Mouse (Mus musculus): ENCODE results near the gene Sez6l2. TPM values are rescaled to one million over a fixed set of nuclear protein-coding genes. Genes with fewer than 3 reads are reported as not detected.
A peak's percentile ranks its signal among the peaks of the same experiment; 100 is the strongest.

The Sez6l2 gene
- polyA plus RNA-seq, 1 experiment from 2014 or later = 32.7 TPM

DNA sequence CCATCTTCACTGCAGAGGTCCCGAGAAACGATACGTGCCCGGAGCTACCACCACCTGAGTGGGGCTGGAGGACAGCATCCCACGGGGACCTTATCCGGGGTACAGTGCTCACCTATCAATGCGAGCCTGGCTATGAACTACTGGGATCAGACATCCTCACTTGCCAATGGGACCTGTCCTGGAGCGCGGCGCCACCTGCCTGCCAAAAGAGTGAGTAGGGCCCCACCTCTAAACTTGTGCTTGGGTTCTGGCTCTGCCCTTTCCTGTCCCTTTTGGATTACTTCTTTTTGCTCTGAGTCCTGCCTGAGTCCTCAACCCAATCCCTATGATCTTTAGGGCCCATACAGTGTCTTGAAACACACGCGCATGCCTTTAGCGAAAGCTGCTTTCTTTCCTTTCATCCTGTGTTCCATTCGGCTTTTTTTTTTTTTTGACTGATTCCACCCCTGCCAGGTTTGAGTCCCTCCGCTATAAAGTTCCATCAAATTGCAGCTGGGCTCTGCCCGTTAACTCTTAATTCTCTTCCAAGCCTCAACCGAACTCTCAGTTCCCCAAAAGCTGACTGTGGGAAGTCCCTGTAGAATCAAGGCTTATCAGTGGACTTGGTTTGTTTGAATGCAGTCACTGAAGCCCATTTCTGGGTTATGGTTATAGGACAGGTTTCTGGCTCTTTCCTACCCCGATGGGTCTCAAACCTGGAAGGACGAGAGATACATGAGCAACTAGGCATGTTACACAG is 13.4 kb downstream of the Sez6l2 start:
- Histone ChIP-seq H3K4me2 (no peak overlapping the region), H3K27me3 (peaks cover 35% of the 10 kb centered on the region), H3K4me3 (no peak overlapping the region), H3K9ac (0 out of 2 replicates have a peak overlapping the region, but pooled peaks have one; percentile 43), H3K27ac (no peak overlapping the region), H3K9me3 (no peaks in the 10 kb centered on the region), H3K4me1 (replicated peaks) (no peaks in the 10 kb centered on the region), H3K36me3 (peaks cover 90% of the 10 kb centered on the region)
- no peak for ATAC-seq (ENCODE audit: low FRiP score)
- 28% methylated on average over 19 of the region's 19 CpGs for WGBS

DNA sequence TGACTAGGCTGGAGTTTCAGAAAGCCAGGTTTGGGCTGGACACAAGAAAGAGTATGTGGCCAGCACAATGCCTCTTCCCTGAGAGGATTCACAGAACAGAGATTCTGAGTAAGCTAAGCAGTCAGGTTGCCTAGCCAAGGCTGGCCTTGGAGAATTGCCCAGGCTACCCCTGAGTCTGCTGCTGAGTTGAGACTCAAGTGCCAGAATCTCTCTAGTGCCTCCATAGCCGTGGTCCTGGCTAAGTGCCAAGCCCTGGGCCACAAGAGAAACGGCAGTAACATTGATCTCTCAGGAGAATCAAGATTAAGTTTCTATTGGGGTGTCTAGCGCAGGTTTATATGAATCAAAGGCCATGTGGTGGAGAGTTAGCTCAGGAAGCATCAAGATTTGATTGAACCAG is 15.2 kb downstream of the Sez6l2 start:
- Histone ChIP-seq H3K4me2 (no peak overlapping the region), H3K4me1 (replicated peaks) (no peaks in the 10 kb centered on the region), H3K27me3 (peaks cover 31% of the 10 kb centered on the region), H3K36me3 (peaks cover 90% of the 10 kb centered on the region), H3K27ac (no peak overlapping the region), H3K9me3 (no peaks in the 10 kb centered on the region), H3K9ac (no peak overlapping the region), H3K4me3 (no peak overlapping the region)
- ATAC-seq (ENCODE audit: low FRiP score) = no peak
- 62% methylated on average over 3 of the region's 3 CpGs for WGBS

GRCm38 (mm10) chr7:126967361-126967760 is 17.0 kb downstream of the Sez6l2 start:
- Histone ChIP-seq H3K4me1 (replicated peaks) (no peaks in the 10 kb centered on the region), H3K4me3 (no peak overlapping the region), H3K27ac (no peak overlapping the region), H3K9me3 (no peaks in the 10 kb centered on the region), H3K36me3 (peaks cover 90% of the 10 kb centered on the region), H3K4me2 (no peak overlapping the region), H3K27me3 (peaks cover 13% of the 10 kb centered on the region), H3K9ac (no peak overlapping the region)
- no peak for ATAC-seq (ENCODE audit: low FRiP score)
- 57% methylated on average over 6 of the region's 6 CpGs for WGBS

DNA sequence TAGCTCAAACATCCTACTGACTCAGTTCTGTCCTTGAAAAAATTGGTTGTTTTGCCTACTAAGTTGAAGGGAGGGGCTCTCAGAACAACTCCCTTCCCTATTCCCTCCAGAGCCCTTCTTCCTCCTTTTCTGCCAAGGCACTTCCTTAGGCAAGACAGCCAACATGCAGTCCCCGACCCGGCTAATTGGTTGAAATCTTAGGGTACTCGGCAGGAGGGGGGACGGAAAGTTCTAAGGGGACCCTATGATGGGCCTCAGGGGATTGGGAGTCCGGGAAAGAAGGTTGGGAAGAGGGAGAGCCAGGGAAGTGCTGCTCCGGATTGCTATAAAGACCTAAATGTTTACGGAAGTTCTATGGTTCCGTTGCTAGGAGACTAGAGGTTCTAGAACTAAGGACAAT is 25.1 kb downstream of the Sez6l2 start:
- Histone ChIP-seq H3K9me3 (no peaks in the 10 kb centered on the region), H3K9ac (peak overlapping the region; percentile 39; the same call in 1 of the 2 replicates), H3K27ac (peak overlapping the region; percentile 93; the same call in 1 of the 2 replicates), H3K4me1 (replicated peaks) (peaks cover 23% of the 10 kb centered on the region), H3K27me3 (no peaks in the 10 kb centered on the region), H3K4me2 (peak overlapping the region; percentile 93), H3K4me3 (peak overlapping the region; percentile 98), H3K36me3 (peaks cover 51% of the 10 kb centered on the region)
- no peak; the same call in 1 of the 2 replicates for ATAC-seq (ENCODE audit: low FRiP score)
- WGBS = 14% methylated on average over 8 of the region's 8 CpGs

GRCm38 (mm10) chr7:126975893-126975949 is 25.4 kb downstream of the Sez6l2 start, which contains the start of gene Cdipt:
TSS of gene Cdipt (plus strand) at chr7:126975914.
- Histone ChIP-seq H3K4me2 (peak within 1 kb of the TSS; percentile 93), H3K4me1 (replicated peaks) (peaks cover 23% of the 10 kb centered on the region), H3K36me3 (peaks cover 51% of the 10 kb centered on the region), H3K27ac (peak within 1 kb of the TSS; percentile 93), H3K27me3 (no peaks in the 10 kb centered on the region), H3K4me3 (peak within 1 kb of the TSS; percentile 98), H3K9me3 (no peaks in the 10 kb centered on the region), H3K9ac (peak within 1 kb of the TSS; percentile 98)
- 6% methylated on average over 1 of the region's 1 CpGs for WGBS
- no peak for ATAC-seq (ENCODE audit: low FRiP score)

DNA sequence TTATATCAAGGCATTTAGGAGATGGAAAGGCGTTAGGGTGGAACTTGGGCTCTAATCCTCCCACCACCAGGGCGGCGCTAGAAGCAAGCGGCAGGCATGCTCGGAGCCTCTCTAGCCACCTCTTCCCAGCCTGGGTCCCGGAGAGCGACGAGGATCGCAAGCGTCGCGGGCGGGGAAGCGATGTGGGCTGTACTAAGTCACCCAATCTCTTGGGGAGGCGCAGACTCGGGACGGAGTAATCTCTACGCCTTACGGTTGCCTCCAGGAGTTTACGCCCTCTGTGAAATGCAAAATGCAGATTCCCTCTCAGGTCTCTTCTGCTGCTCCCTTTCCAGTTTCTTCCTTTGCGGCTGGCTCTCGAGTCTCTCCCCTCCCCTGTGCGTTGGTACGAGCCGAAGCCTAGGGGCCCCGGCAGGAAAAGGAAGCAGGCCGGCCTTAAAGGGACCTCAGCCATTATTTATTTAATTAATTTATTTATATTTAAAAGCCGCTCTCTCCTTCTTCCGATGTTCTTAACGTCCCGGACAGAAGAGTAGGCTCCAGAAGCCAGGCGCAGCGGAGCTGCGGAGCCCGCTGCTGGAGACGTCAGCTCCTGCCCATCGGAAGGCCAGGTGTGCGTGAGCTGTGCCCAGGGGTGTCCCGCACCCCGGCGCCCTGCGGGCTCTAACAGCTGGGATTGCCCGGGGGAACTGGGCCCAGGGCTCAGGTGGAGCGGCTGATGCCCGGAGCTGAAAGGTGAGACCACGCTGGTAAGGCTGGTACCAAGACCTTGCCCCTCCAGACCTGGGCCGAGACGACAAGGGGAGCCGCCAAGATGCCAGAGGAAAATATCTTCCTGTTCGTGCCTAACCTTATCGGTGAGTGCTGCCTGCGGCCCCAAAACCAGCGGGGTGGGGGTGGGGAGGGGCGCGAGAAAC is 25.8 kb downstream of the Sez6l2 start, which contains the start of gene Cdiptos:
TSS of gene Cdiptos (minus strand) at position 149 of the 917 bp plus-strand sequence.
- H3K9ac ChIP-seq = peak within 1 kb of the TSS; percentile 98
- peak within 1 kb of the TSS; percentile 93 for H3K4me2 ChIP-seq
- no peaks in the 10 kb centered on the region for H3K27me3 ChIP-seq
- H3K36me3 ChIP-seq = peaks cover 50% of the 10 kb centered on the region
- peaks cover 23% of the 10 kb centered on the region for H3K4me1 ChIP-seq (replicated peaks)
- H3K9me3 ChIP-seq = no peaks in the 10 kb centered on the region
- peak within 1 kb of the TSS; percentile 93 for H3K27ac ChIP-seq
- peak within 1 kb of the TSS; percentile 98 for H3K4me3 ChIP-seq
- WGBS = 1% methylated on average over 55 of the region's 55 CpGs
- peak; percentile 94 for ATAC-seq (ENCODE audit: low FRiP score)

DNA sequence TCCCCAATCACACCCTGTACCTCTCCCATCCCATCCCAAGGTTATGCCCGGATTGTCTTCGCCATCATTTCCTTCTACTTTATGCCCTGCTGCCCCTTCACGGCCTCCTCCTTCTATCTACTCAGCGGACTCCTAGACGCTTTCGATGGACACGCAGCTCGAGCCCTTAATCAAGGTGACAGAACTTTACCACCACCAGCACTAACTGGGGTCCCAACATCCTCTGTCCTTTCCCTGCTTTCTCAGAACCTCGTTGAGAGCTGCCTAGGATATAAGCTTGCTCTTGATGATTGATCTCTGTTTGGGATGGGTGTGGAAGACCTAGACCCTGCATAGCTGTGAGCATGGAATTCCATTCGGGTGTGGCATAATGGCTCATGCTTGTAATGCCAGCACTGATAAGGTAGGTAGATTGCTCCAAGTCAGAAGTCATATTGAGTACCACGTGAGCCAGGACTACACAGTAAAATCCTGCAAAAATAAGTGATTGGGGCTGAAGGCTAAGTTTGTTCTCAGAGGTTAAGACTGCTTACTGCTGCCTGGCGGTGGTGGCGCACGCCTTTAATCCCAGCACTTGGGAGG is 26.6 kb downstream of the Sez6l2 start:
- no peaks in the 10 kb centered on the region for H3K27me3 ChIP-seq
- H3K4me3 ChIP-seq = peak overlapping the region; percentile 98
- H3K9ac ChIP-seq = peak overlapping the region; percentile 98
- H3K36me3 ChIP-seq = peaks cover 48% of the 10 kb centered on the region
- no peaks in the 10 kb centered on the region for H3K9me3 ChIP-seq
- peak overlapping the region; percentile 93 for H3K4me2 ChIP-seq
- H3K4me1 ChIP-seq (replicated peaks) = peaks cover 23% of the 10 kb centered on the region
- 30% methylated on average over 14 of the region's 14 CpGs for WGBS
- ATAC-seq (ENCODE audit: low FRiP score) = 0 out of 2 replicates have a peak, but pooled peaks have one; percentile 5
- peak overlapping the region; percentile 93 for H3K27ac ChIP-seq

DNA sequence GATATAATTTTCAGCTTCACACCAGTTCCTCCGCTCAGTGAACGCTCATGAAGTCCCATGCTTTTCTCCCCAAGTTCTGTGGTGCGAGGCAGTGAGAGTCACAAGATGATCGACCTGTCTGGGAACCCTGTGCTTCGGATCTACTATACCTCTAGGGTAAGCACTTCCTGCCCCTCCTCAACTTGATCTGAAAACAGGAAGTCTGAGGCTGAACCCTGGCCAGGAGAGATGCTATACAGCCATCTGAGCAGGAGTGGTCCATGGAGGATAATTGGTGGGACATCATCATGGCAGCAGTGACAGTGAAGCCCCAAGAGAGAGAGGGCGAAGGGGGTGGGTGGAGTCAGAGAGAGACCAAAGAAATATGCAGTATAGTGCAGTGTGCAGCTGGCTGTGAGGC is 28.5 kb downstream of the Sez6l2 start:
- WGBS = 97% methylated on average over 6 of the region's 6 CpGs
- Histone ChIP-seq H3K36me3 (peaks cover 38% of the 10 kb centered on the region), H3K27ac (no peak overlapping the region), H3K9ac (no peak overlapping the region), H3K9me3 (no peaks in the 10 kb centered on the region), H3K4me2 (no peak overlapping the region), H3K4me1 (replicated peaks) (peaks cover 23% of the 10 kb centered on the region), H3K27me3 (no peaks in the 10 kb centered on the region), H3K4me3 (no peak overlapping the region)
- no peak for ATAC-seq (ENCODE audit: low FRiP score)

DNA sequence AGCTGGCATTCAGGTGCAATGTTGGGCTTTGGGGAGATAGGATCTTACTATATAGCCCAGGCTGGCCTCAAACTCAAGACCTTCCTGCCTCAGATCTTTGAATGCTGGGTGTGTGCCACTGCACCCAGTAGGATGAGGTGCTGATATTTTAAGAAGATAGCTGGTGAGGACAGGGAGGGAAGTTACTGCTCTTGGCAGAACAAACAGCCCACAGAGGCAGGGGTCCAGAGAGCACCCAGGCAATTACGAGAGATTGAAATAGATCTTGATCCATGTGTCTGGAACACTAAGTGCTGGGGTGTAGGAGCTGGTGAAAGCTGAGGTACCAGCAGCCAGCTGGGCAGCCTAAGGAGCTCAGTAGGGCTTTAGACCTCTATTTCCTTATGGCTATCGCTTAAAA is 31.2 kb downstream of the Sez6l2 start:
- Histone ChIP-seq H3K27ac (no peak overlapping the region), H3K36me3 (peaks cover 38% of the 10 kb centered on the region), H3K27me3 (no peaks in the 10 kb centered on the region), H3K9ac (no peak overlapping the region), H3K4me2 (no peak overlapping the region), H3K4me1 (replicated peaks) (peaks cover 17% of the 10 kb centered on the region), H3K4me3 (no peak overlapping the region), H3K9me3 (no peaks in the 10 kb centered on the region)
- 85% methylated on average over 2 of the region's 2 CpGs for WGBS
- ATAC-seq (ENCODE audit: low FRiP score) = no peak

- WGBS = 96% methylated on average over 4 of the region's 4 CpGs
- Histone ChIP-seq H3K27me3 (no peaks in the 10 kb centered on the region), H3K4me3 (no peak overlapping the region), H3K27ac (no peak overlapping the region), H3K4me1 (replicated peaks) (peaks cover 15% of the 10 kb centered on the region), H3K36me3 (peaks cover 38% of the 10 kb centered on the region), H3K4me2 (no peak overlapping the region), H3K9ac (no peak overlapping the region), H3K9me3 (no peaks in the 10 kb centered on the region)
- no peak for ATAC-seq (ENCODE audit: low FRiP score)
These were observed 31.7 kb downstream of the Sez6l2 start for GRCm38 (mm10) chr7:126982054-126982453.

DNA sequence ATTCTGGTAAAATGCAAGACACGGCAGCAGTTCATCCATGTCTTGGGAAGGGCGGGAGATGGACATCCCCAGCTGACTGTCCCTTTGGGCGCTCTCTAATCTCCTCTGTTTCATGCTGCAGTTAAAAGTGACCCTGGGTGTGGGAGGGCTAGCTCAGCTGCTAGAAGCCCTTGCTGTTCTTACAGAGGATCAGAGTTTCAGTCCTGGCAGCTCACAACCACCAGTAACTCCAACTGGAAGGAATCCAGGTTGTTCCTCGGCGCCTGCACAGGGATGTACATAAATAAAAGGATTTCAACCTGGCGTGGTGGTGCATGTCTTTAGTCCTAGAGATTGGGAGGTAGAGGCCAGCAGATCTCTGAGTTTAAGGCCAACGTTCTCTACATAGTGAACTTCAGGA is 32.8 kb downstream of the Sez6l2 start:
- Histone ChIP-seq H3K4me1 (replicated peaks) (peaks cover 5% of the 10 kb centered on the region; the same call in 1 of the 2 replicates), H3K9ac (no peak overlapping the region), H3K4me2 (no peak overlapping the region), H3K36me3 (peaks cover 34% of the 10 kb centered on the region), H3K9me3 (no peaks in the 10 kb centered on the region), H3K27ac (no peak overlapping the region), H3K27me3 (no peaks in the 10 kb centered on the region), H3K4me3 (no peak overlapping the region)
- no peak for ATAC-seq (ENCODE audit: low FRiP score)
- 85% methylated on average over 7 of the region's 7 CpGs for WGBS

GRCm38 (mm10) chr7:126984667-126985444 is 34.5 kb downstream of the Sez6l2 start:
- 69% methylated on average over 10 of the region's 10 CpGs for WGBS
- Histone ChIP-seq H3K4me1 (replicated peaks) (no peaks in the 10 kb centered on the region), H3K9ac (no peak overlapping the region), H3K27me3 (no peaks in the 10 kb centered on the region), H3K36me3 (peaks cover 17% of the 10 kb centered on the region), H3K9me3 (no peaks in the 10 kb centered on the region), H3K4me2 (no peak overlapping the region), H3K4me3 (no peak overlapping the region), H3K27ac (no peak overlapping the region)
- ATAC-seq (ENCODE audit: low FRiP score) = no peak

Measured in hindbrain, embryonic 13.5 days (tissue).